Mouse (Mus musculus) right cerebral cortex, postnatal 10 days (tissue): ENCODE results near the gene Slc9a5.

Experiments
- DNase-seq, 2 experiments: peaks; one replicate each; pipeline ENCODE4 v3.0.0; 2021; ENCODE audit warnings: low spot score in 2 of 2

The Slc9a5 gene

GRCm38 (mm10) chr8:105326141-105326672 lies 22.4 kb upstream of the Slc9a5 start, which contains the start of the genes Lrrc29 and Tmem208:
Gene Lrrc29 (minus strand): TSS chr8:105326278.
Gene Tmem208 (plus strand): TSS chr8:105326354.
- DNase-seq = peak; percentile 98 to 99

- no peak for DNase-seq
Observed at GRCm38 (mm10) chr8:105326968-105327367, 21.7 kb upstream of the Slc9a5 start.

GRCm38 (mm10) chr8:105330325-105330724 lies 18.3 kb upstream of the Slc9a5 start:
- DNase-seq = no peak

GRCm38 (mm10) chr8:105331469-105331868 lies 17.2 kb upstream of the Slc9a5 start:
- DNase-seq = no peak

- no peak for DNase-seq
Observed at GRCm38 (mm10) chr8:105331931-105332330, 16.7 kb upstream of the Slc9a5 start.

GRCm38 (mm10) chr8:105332523-105332922 lies 16.1 kb upstream of the Slc9a5 start:
- DNase-seq = no peak

- no peak for DNase-seq
Observed at GRCm38 (mm10) chr8:105336373-105337130, 12.1 kb upstream of the Slc9a5 start.

- DNase-seq = no peak
Observed at GRCm38 (mm10) chr8:105338992-105339391, 9.7 kb upstream of the Slc9a5 start.

- DNase-seq = no peak
Observed at GRCm38 (mm10) chr8:105339886-105340635, 8.6 kb upstream of the Slc9a5 start.

- no peak for DNase-seq
Observed at GRCm38 (mm10) chr8:105341399-105341798, 7.2 kb upstream of the Slc9a5 start.

- DNase-seq = no peak
Observed at GRCm38 (mm10) chr8:105342768-105343167, 5.9 kb upstream of the Slc9a5 start.

GRCm38 (mm10) chr8:105343791-105344574 lies 4.7 kb upstream of the Slc9a5 start:
- no peak for DNase-seq

GRCm38 (mm10) chr8:105345061-105345975 lies 3.3 kb upstream of the Slc9a5 start:
- DNase-seq = peak in 1 of 2 experiments; percentile 53

- DNase-seq = peak in 1 of 2 experiments; percentile 49
Observed at GRCm38 (mm10) chr8:105346611-105347427, 1.8 kb upstream of the Slc9a5 start.

GRCm38 (mm10) chr8:105347428-105348221 lies 1.0 kb upstream of the Slc9a5 start, which contains the start of gene Fhod1:
Gene Fhod1 (minus strand): TSS chr8:105347953.
- DNase-seq = peak; percentile 93

GRCm38 (mm10) chr8:105349096-105349771 lies 591 bp downstream of the Slc9a5 start:
- DNase-seq = peak; percentile 60 to 70

GRCm38 (mm10) chr8:105350186-105350585 lies 1.5 kb downstream of the Slc9a5 start:
- no peak for DNase-seq

- no peak for DNase-seq
Observed at GRCm38 (mm10) chr8:105353583-105354135, 5.0 kb downstream of the Slc9a5 start.
